Mouse (Mus musculus) liver, embryonic 14 days (tissue): Measurements from ENCODE around the gene Crk. TPM values are rescaled to one million over a fixed set of nuclear protein-coding genes. Genes with fewer than 3 reads are reported as not detected.

Experiments used
- polyA plus RNA-seq: library from polyadenylated mRNA; depleted of rRNA; stranded (reverse); fragments of >200 nt; gene quantifications from 2 replicates; pipeline ENCODE4 v1.2.3, GENCODE M21; 2012; rRNA removed

Gene Crk
- polyA plus RNA-seq, result 20.9 and 24.8 TPM in 2 replicates

GRCm38 (mm10) chr11:75678747-75679438, at the start of gene Crk:
Crk (plus strand) TSS chr11:75679259.

GRCm38 (mm10) chr11:75630645-75631229, 48.3 kb upstream of the Crk start, which contains the start of gene Inpp5k:
Inpp5k (plus strand) TSS chr11:75630988.

GRCm38 (mm10) chr11:75650311-75650710, 28.7 kb upstream of the Crk start, which contains the start of gene Myo1c:
Myo1c (plus strand) TSS chr11:75650504.

GRCm38 (mm10) chr11:75732434-75733226, 53.6 kb downstream of the Crk start, which contains the start of gene Ywhae:
Ywhae (plus strand) TSS chr11:75732869.

Other genes with a start within 250 kb of the Crk start
- gene Serpinf2, start 239.7 kb upstream of the Crk start, polyA plus RNA-seq, result 395 and 444 TPM in 2 replicates
- gene Wdr81, start 224.5 kb upstream of the Crk start, polyA plus RNA-seq, result 13.0 and 14.8 TPM in 2 replicates
- 6.8 and 8.4 TPM in 2 replicates for gene Tlcd2, start 217.5 kb upstream of the Crk start, polyA plus RNA-seq
- 34.3 and 40.5 TPM in 2 replicates for gene Prpf8, start 192.4 kb upstream of the Crk start, polyA plus RNA-seq
- gene Rilp, start 169.2 kb upstream of the Crk start, polyA plus RNA-seq, result 1.5 and 1.7 TPM in 2 replicates
- 2.1 and 2.3 TPM in 2 replicates for gene Scarf1, start 165.7 kb upstream of the Crk start, polyA plus RNA-seq
- 2.6 and 3.1 TPM in 2 replicates for gene Slc43a2, start 147.6 kb upstream of the Crk start, polyA plus RNA-seq
- 26.3 and 27.3 TPM in 2 replicates for gene Pitpna, start 91.2 kb upstream of the Crk start, polyA plus RNA-seq
- 11.5 and 14.1 TPM in 2 replicates for gene Inpp5k, start 48.3 kb upstream of the Crk start, polyA plus RNA-seq
- gene Myo1c, start 28.8 kb upstream of the Crk start, polyA plus RNA-seq, result 12.5 and 14.4 TPM in 2 replicates
- 195 and 206 TPM in 2 replicates for gene Ywhae, start 53.6 kb downstream of the Crk start, polyA plus RNA-seq
- 0.01 and 0.03 TPM in 2 replicates for gene Doc2b, start 116.8 kb downstream of the Crk start, polyA plus RNA-seq